Mouse (Mus musculus) neutrophil, adult 59 days (primary cell): ENCODE data around the gene Adamtsl2. TPM values are rescaled to one million over a fixed set of nuclear protein-coding genes. Genes with fewer than 3 reads are reported as not detected.

Experiments used
- total RNA-seq, 2 experiments: library from RNA; stranded (reverse); gene quantifications; 1 replicate in 1 of 2; 2 replicates in 1 of 2; pipeline ENCODE4 v1.2.4; 2023

Gene Adamtsl2
- not detected for total RNA-seq

GRCm38 (mm10) chr2:27079152-27079584 lies at the start of gene Adamtsl2:
TSS of gene Adamtsl2 (plus strand) at chr2:27079379.

GRCm38 (mm10) chr2:27071978-27072377 lies 7.2 kb upstream of the Adamtsl2 start, which contains the start of gene Mymk:
TSS of gene Mymk (minus strand) at chr2:27072179.

GRCm38 (mm10) chr2:27141950-27142693 lies 62.9 kb downstream of the Adamtsl2 start, which contains the start of gene Fam163b:
TSS of gene Fam163b (minus strand) at chr2:27142491.

Other genes starting within 250 kb of the Adamtsl2 start
- not detected for gene Abo, start 214.4 kb upstream of the Adamtsl2 start, total RNA-seq
- gene Surf6, start 176.5 kb upstream of the Adamtsl2 start, total RNA-seq, result 10 to 100 TPM; 15.8 to 19.1 TPM
- gene Med22, start 168.7 kb upstream of the Adamtsl2 start, total RNA-seq, result 10 to 100 TPM; 22.3 to 25.3 TPM
- gene Rpl7a, start 168.6 kb upstream of the Adamtsl2 start, total RNA-seq, result 100 to 1,000 TPM; 351 to 391 TPM
- gene Surf2, start 163.0 kb upstream of the Adamtsl2 start, total RNA-seq, result 10 to 100 TPM; 12.3 to 15.2 TPM
- 10 to 100 TPM; 44.7 to 49.2 TPM for gene Surf1, start 162.8 kb upstream of the Adamtsl2 start, total RNA-seq
- gene Surf4, start 145.5 kb upstream of the Adamtsl2 start, total RNA-seq, result 100 to 1,000 TPM in 1 of 2 experiments, 10 to 100 TPM in 1; 93.0 to 109 TPM
- not detected for gene Stkld1, start 145.3 kb upstream of the Adamtsl2 start, total RNA-seq
- 10 to 100 TPM; 23.1 to 23.8 TPM for gene Rexo4, start 115.0 kb upstream of the Adamtsl2 start, total RNA-seq
- not detected for gene Adamts13, start 106.0 kb upstream of the Adamtsl2 start, total RNA-seq
- gene Cacfd1, start 69.5 kb upstream of the Adamtsl2 start, total RNA-seq, result 10 to 100 TPM in 1 of 2 experiments, 1 to 10 TPM in 1; 9.1 to 15.3 TPM
- gene Slc2a6, start 51.4 kb upstream of the Adamtsl2 start, total RNA-seq, result 10 to 100 TPM; 78.7 to 96.5 TPM
- gene Mymk, start 7.2 kb upstream of the Adamtsl2 start, total RNA-seq, result not detected
- not detected for gene Fam163b, start 63.1 kb downstream of the Adamtsl2 start, total RNA-seq
- not detected for gene Dbh, start 85.9 kb downstream of the Adamtsl2 start, total RNA-seq
- gene Sardh, start 169.0 kb downstream of the Adamtsl2 start, total RNA-seq, result under 1 TPM in 1 of 2 experiments, not detected in 1; 0.18 TPM